In the genomic region with DNA sequence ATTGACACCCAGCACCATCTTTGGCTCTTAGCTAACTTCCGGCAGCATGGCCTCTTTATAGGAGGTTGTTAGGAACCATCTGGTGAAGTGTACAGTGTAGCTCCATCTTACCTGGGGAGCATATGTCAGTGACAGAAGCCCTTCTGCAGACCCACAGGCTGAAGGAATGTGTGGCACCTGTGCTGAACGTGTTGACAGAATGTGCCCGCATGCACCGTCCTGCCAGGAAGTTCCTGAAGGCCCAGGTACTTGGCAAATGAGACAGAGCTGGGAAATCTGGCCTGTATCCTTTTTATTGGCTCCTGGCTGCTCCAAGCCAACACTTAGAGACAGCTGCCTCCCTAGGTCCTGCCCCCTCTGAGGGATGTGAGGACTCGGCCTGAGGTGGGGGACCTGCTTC, we compare ENCODE assay signal across 1 mouse cellular context.
TF ChIP-seq lines count a peak whose summit lies in the region.

No protein-coding gene starts in this region.

TF ChIP-seq in myocyte, 11 proteins besides CTCF, POLR2A, EP300 and RAD21 (continued from another document):
- TF ChIP-seq POLR2AphosphoS2 (IDR thresholded peaks at IDR 0.05; ENCODE audit: insufficient read length, low read depth), result no peak
- TF ChIP-seq TCF3 (IDR thresholded peaks at IDR 0.05; ENCODE audit: insufficient read length, low read depth), result no peak
- TF ChIP-seq E2F4 (IDR thresholded peaks at IDR 0.05; ENCODE audit: insufficient read depth), result no peak
- TF ChIP-seq SRF (IDR thresholded peaks at IDR 0.05; ENCODE audit: control insufficient read depth, insufficient read length, low read depth), result no peak
- no peak for TF ChIP-seq REST (IDR thresholded peaks at IDR 0.05; ENCODE audit: insufficient read depth, insufficient read length)
- TF ChIP-seq USF1 (IDR thresholded peaks at IDR 0.05; ENCODE audit: low read depth), result no peak
- TF ChIP-seq MAX (IDR thresholded peaks at IDR 0.05; ENCODE audit: low read depth), result no peak
TF ChIP-seq in myocyte: peak in this region for 0.
